Mouse (Mus musculus) liver, embryonic 14.5 days (tissue): ENCODE results near the gene Tor2a. TPM values are rescaled to one million over a fixed set of nuclear protein-coding genes. Genes with fewer than 3 reads are reported as not detected.
A peak's percentile ranks its signal among the peaks of the same experiment; 100 is the strongest.

Experiments
- ATAC-seq: fragments of 200-750 bp; cut with Nextera tagmentation; 2 replicates; pipeline ENCODE4 v1.8.0; 2017; ENCODE audit warnings: moderate number of reproducible peaks, mild to moderate bottlenecking, moderate library complexity; ENCODE audit not compliant: insufficient read depth
- DNase-seq, 3 experiments: peaks; one replicate each; pipeline ENCODE4 v3.0.0-alpha.2; 2012 to 2013; ENCODE audit warnings: low read depth in 3 of 3, low spot score in 3 of 3
- H3K27ac ChIP-seq: fragments of 300-500 bp; sonication (generic); 2 replicates; pipeline ENCODE4 v1.5.1; 2014; ENCODE audit warnings: moderate library complexity, mild to moderate bottlenecking, control low read depth, inconsistent platforms
- H3K27me3 ChIP-seq: fragments of 300-500 bp; sonication (generic); 2 replicates; pipeline ENCODE4 v1.6.1; 2014; ENCODE audit warnings: mild to moderate bottlenecking, low read length, moderate library complexity; ENCODE audit not compliant: control insufficient read depth, insufficient read depth
- H3K36me3 ChIP-seq: fragments of 300-500 bp; sonication (generic); replicated peaks from 2 replicates; pipeline ENCODE4 v1.6.1; 2014; ENCODE audit warnings: low read depth; ENCODE audit not compliant: control insufficient read depth, insufficient read depth
- H3K4me1 ChIP-seq, 2 experiments: fragments of 200-500 bp in 1 of 2; fragments of 300-500 bp in 1 of 2; sonication (generic) in 1 of 2; replicated peaks; 2 replicates each; pipeline ENCODE4 v1.6.1; 2012 to 2014; ENCODE audit warnings: antibody characterized with exemption in 1 of 2, inconsistent platforms in 1 of 2, low read length in 1 of 2; ENCODE audit not compliant: control insufficient read depth in 2 of 2, insufficient read depth in 2 of 2
- H3K4me2 ChIP-seq: fragments of 300-500 bp; sonication (generic); 2 replicates; pipeline ENCODE4 v1.6.1; 2014; ENCODE audit warnings: low read depth, mild to moderate bottlenecking, control low read depth, moderate library complexity
- H3K4me3 ChIP-seq, 2 experiments: fragments of 200-500 bp in 1 of 2; fragments of 300-500 bp in 1 of 2; sonication (generic) in 1 of 2; 2 replicates each; pipeline ENCODE4 v1.5.1; 2012 to 2014; ENCODE audit warnings: low read depth in 2 of 2, low read length in 2 of 2, mild to moderate bottlenecking in 2 of 2, control low read depth in 1 of 2, inconsistent platforms in 1 of 2, moderate library complexity in 1 of 2; ENCODE audit not compliant: insufficient read depth in 1 of 2
- H3K9ac ChIP-seq: fragments of 300-500 bp; sonication (generic); replicated peaks from 2 replicates; pipeline ENCODE4 v1.6.1; 2014; ENCODE audit warnings: mild to moderate bottlenecking, control low read depth, moderate library complexity
- H3K9me3 ChIP-seq: fragments of 300-500 bp; sonication (generic); 2 replicates; pipeline ENCODE4 v1.6.1; 2016; ENCODE audit warnings: low read length, mixed read lengths; ENCODE audit not compliant: control insufficient read depth
- CTCF ChIP-seq: IDR thresholded peaks from 2 replicates; pipeline ENCODE4 v1.5.1; 2016; ENCODE audit warnings: antibody characterized with exemption, low read depth, control low read depth
- EP300 ChIP-seq: IDR thresholded peaks from 2 replicates; pipeline ENCODE4 v1.6.1; 2016; ENCODE audit warnings: antibody characterized with exemption, low read depth
- WGBS: fragments of 180-500 bp; shearing (Covaris S2); extraction: QIAGEN DNeasy Blood & Tissue Kit; methylation state at CpG from one replicate; pipeline ENCODE4 v1.1.7; 2014; ENCODE audit not compliant: insufficient replicate concordance; 5-methylcytosine and 5-hydroxymethylcytosine counted together
- polyA plus RNA-seq, 2 experiments: library from polyadenylated mRNA; depleted of rRNA in 1 of 2; stranded (reverse) in 1 of 2; unstranded in 1 of 2; fragments of >200 nt; fragmentation: Nextera tagmentation in 1 of 2; extraction: Ambion mirVana in 1 of 2; gene quantifications; 2 replicates each; pipeline versions ENCODE4 v1.2.1 to v1.2.3; 2012 to 2014

Tor2a gene
- polyA plus RNA-seq, 2 experiments, result 21.2 to 25.2 TPM

GRCm38 (mm10) chr2:32740916-32741272 is 16.1 kb upstream of the Tor2a start, which contains the start of gene 6330409D20Rik:
TSS of gene 6330409D20Rik (minus strand) at chr2:32741016.
- 30% methylated on average over 11 of the region's 11 CpGs for WGBS
- ATAC-seq (no peak), DNase-seq (no peak)
- Histone ChIP-seq H3K4me3 (peak within 1 kb of the TSS in 1 of 2 experiments; percentile 29; a peak in 2 of 4 replicates), H3K9me3 (no peaks in the 10 kb centered on the region), H3K27ac (no peak within 1 kb of the TSS), H3K9ac (no peak within 1 kb of the TSS), H3K36me3 (no peaks in the 10 kb centered on the region), H3K27me3 (peaks cover 5% of the 10 kb centered on the region; the same call in 1 of the 2 replicates), H3K4me1 (no peaks in the 10 kb centered on the region; a peak in 1 of 4 replicates), H3K4me2 (peak within 1 kb of the TSS; percentile 42)
- TF ChIP-seq CTCF (no peak), EP300 (no peak)

DNA sequence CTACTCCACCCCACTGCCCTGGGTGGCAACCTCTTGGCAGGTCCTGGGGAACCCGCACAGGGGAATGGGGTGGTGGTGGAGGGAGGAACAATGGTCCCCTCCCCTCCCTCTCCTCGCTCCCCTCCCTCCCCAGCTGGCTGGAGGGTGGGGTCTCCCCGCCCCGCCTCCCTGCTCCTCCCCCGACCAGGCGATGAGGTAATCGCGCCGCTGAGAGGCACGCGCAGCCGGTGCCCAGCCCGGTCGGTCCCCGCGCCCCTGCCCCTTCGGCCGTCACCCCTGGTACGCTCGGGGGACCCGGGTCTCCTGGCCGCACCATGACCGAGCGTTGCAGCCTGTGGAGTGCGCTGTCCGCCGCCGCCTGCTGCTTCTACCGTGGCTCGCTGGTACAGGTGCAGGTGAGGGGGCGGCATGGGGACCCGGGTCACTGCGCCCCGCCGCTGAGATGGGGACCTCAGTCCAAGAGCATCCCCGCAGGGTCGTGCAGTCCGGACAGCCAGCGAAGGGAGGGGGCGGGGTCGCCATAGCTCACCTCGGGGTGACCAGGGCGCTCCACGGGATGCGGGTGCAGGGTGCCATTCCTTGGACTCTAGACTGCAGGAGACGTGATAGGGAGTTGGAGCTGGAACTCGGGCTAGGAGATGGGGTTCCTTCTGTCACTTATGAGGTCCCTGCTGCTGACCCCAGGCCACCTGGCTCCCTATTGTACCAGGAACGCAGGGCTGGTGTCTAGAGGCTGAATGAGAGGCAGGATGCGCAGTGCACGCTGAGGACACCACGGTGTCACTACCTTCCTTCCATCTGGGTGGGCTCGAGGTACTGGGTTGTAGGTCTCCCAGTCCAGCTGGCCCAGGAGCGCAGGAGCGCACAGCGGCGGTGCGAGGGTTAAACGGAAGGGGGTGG is 15.5 kb upstream of the Tor2a start:
- no peak for DNase-seq
- TF ChIP-seq CTCF, result no peak
- TF ChIP-seq EP300, result no peak
- H3K27me3 ChIP-seq, result peaks cover 5% of the 10 kb centered on the region; the same call in 1 of the 2 replicates
- H3K4me2 ChIP-seq, result peak overlapping the region; percentile 42
- ATAC-seq, result no peak
- H3K4me1 ChIP-seq, result no peaks in the 10 kb centered on the region; a peak in 1 of 4 replicates
- 39% methylated on average over 58 of the region's 58 CpGs for WGBS
- no peak overlapping the region for H3K27ac ChIP-seq
- H3K9me3 ChIP-seq, result no peaks in the 10 kb centered on the region
- no peaks in the 10 kb centered on the region for H3K36me3 ChIP-seq
- H3K9ac ChIP-seq, result no peak overlapping the region
- H3K4me3 ChIP-seq, result peak overlapping the region in 1 of 2 experiments; percentile 29; a peak in 2 of 4 replicates

GRCm38 (mm10) chr2:32742173-32742531 is 14.9 kb upstream of the Tor2a start:
- WGBS, result 72% methylated on average over 18 of the region's 18 CpGs
- Histone ChIP-seq H3K9me3 (no peaks in the 10 kb centered on the region), H3K4me3 (no peak overlapping the region), H3K9ac (no peak overlapping the region), H3K27ac (no peak overlapping the region), H3K4me2 (no peak overlapping the region), H3K36me3 (no peaks in the 10 kb centered on the region), H3K4me1 (no peaks in the 10 kb centered on the region), H3K27me3 (peaks cover 5% of the 10 kb centered on the region; the same call in 1 of the 2 replicates)
- TF ChIP-seq EP300 (no peak), CTCF (no peak)
- no peak for ATAC-seq
- no peak for DNase-seq

- H3K9ac ChIP-seq, result no peak overlapping the region
- H3K9me3 ChIP-seq, result no peaks in the 10 kb centered on the region
- no peak overlapping the region for H3K27ac ChIP-seq
- no peaks in the 10 kb centered on the region for H3K4me1 ChIP-seq
- ATAC-seq, result no peak
- H3K4me2 ChIP-seq, result no peak overlapping the region
- H3K4me3 ChIP-seq, result no peak overlapping the region
- peaks cover 5% of the 10 kb centered on the region; the same call in 1 of the 2 replicates for H3K27me3 ChIP-seq
- no peaks in the 10 kb centered on the region for H3K36me3 ChIP-seq
- DNase-seq, result no peak
- WGBS, result 67% methylated on average over 15 of the region's 15 CpGs
- TF ChIP-seq CTCF (no peak), EP300 (no peak)
These were observed 12.6 kb upstream of the Tor2a start for GRCm38 (mm10) chr2:32744272-32744982.

DNA sequence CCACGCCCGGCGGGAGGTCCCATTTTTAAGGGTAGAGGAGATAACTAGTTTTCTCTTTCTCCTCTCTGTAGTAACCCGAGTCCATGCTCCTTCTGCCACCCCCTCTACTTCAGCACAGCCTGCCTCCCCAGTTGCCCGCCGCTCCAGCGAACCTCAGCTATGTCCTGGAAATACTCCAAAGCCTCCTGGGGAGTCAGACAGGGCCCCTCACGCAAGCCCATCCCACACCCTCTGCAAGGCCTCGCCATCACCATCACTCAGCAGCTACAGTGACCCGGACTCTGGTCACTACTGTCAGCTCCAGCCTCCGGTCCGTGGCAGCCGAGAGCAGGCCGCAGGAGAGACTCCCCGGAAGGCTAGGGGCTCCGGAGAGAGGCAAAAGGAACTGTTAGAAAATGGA is 8.0 kb upstream of the Tor2a start:
- Histone ChIP-seq H3K9me3 (no peaks in the 10 kb centered on the region), H3K27me3 (no peaks in the 10 kb centered on the region), H3K9ac (no peak overlapping the region), H3K27ac (no peak overlapping the region), H3K36me3 (no peaks in the 10 kb centered on the region), H3K4me2 (no peak overlapping the region), H3K4me3 (no peak overlapping the region), H3K4me1 (no peaks in the 10 kb centered on the region; a peak in 1 of 4 replicates)
- DNase-seq, result no peak
- WGBS, result 77% methylated on average over 16 of the region's 16 CpGs
- TF ChIP-seq CTCF (no peak), EP300 (no peak)
- ATAC-seq, result no peak
